Mouse (Mus musculus): Measurements from ENCODE around the gene Padi2. TPM values are rescaled to one million over a fixed set of nuclear protein-coding genes. Genes with fewer than 3 reads are reported as not detected.

The Padi2 gene
- polyA plus RNA-seq, 1 experiment: 6.3 TPM

DNA sequence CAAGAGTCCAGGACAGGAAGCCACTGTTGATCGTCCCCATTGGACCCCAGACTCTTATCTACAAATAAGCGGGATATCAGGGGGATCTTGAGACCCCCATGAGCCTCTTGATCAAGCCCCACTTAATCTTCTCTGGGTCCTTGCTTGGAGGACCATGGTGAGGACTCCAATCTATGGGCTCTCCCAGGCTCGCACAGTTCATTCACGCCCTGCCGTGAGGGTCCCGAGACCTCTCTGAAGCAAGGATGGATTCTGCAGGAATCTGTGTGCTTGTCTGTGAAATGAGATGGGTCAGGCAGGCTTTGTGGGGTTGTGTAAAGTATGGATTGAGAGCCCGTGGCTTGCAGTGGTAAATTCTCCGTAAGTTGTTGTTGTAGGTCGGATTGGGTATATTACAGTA, 5.3 kb downstream of the Padi2 start:
- TF ChIP-seq EP300 (IDR thresholded peaks at IDR 0.05; ENCODE audit: insufficient read depth, low read depth, low read length) (no peak), POLR2A (IDR thresholded peaks at IDR 0.05; ENCODE audit: insufficient read depth, low read length) (no peak), CTCF (IDR thresholded peaks at IDR 0.05; ENCODE audit: low read depth, low read length) (no peak)
- Histone ChIP-seq H3K4me3 (ENCODE audit: low read depth, low read length) (no peak overlapping the region), H3K27ac (ENCODE audit: insufficient read depth, low read length) (no peak overlapping the region), H3K9ac (ENCODE audit: low read depth, poor library complexity, severe bottlenecking) (no peak overlapping the region), H3K9me3 (replicated peaks; ENCODE audit: control insufficient read depth, insufficient read depth, low read length, poor library complexity, severe bottlenecking) (no peaks in the 10 kb centered on the region), H3K4me1 (ENCODE audit: control insufficient read depth, insufficient read depth, low read length) (peaks cover 2% of the 10 kb centered on the region), H3K36me3 (ENCODE audit: control insufficient read depth, insufficient read depth, low read length, poor library complexity, severe bottlenecking) (no peaks in the 10 kb centered on the region), H3K27me3 (ENCODE audit: control insufficient read depth, insufficient read depth, low read length, poor library complexity, severe bottlenecking) (no peaks in the 10 kb centered on the region)

DNA sequence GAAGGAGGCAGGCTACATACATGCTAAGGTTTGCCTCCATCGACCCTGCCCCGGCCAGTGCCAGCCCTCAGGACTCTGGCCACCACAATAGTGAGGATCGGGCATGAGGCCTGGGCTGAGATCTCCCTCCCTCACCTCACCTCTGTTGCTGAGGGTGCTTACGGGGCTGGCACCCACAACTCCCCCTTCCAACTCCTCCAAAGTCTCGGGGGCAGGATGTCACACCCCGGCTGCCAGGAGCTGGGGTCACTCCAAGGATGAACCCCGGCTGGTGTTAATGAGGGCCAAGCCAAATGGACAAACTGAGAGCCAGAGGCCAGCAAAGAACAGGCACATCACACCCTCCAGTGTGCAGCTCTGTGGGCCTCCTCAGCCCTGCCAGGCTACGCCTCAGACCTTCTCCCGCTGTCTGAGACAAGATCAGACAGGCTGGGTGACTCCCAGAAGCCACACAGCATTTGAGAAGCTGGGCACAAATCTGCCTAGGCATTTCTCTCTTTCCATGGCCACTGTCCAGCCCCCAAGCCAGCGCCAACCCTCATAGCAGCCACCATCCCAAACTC, 6.2 kb downstream of the Padi2 start:
- Histone ChIP-seq H3K27ac (ENCODE audit: insufficient read depth, low read length) (no peak overlapping the region), H3K9ac (ENCODE audit: low read depth, poor library complexity, severe bottlenecking) (no peak overlapping the region), H3K4me3 (ENCODE audit: low read depth, low read length) (no peak overlapping the region), H3K4me1 (ENCODE audit: control insufficient read depth, insufficient read depth, low read length) (peaks cover 2% of the 10 kb centered on the region), H3K9me3 (replicated peaks; ENCODE audit: control insufficient read depth, insufficient read depth, low read length, poor library complexity, severe bottlenecking) (no peaks in the 10 kb centered on the region), H3K36me3 (ENCODE audit: control insufficient read depth, insufficient read depth, low read length, poor library complexity, severe bottlenecking) (no peaks in the 10 kb centered on the region), H3K27me3 (ENCODE audit: control insufficient read depth, insufficient read depth, low read length, poor library complexity, severe bottlenecking) (no peaks in the 10 kb centered on the region)
- no peak for TF ChIP-seq POLR2A (IDR thresholded peaks at IDR 0.05; ENCODE audit: insufficient read depth, low read length)
- no peak for TF ChIP-seq CTCF (IDR thresholded peaks at IDR 0.05; ENCODE audit: low read depth, low read length)
- no peak for TF ChIP-seq EP300 (IDR thresholded peaks at IDR 0.05; ENCODE audit: insufficient read depth, low read depth, low read length)

DNA sequence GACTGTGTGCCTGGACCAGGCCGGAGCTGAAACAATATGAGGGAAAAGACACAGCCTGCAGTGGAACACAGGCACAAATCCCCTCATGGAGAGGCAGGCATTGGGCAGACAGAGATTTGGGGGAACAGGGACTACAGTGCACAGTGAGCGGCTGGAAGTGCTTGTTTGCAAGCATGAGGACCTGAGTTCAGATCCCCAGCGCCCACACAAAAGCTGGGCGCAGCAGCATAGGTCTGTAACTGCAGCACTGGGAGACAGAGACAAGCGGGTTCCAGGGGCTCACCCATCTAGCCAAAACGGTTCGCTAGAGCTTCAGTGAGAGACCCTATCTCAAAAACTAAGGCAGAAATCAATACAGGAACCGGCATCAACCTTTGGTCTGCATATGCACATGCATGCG, 7.4 kb downstream of the Padi2 start:
- no peaks in the 10 kb centered on the region for H3K36me3 ChIP-seq (ENCODE audit: control insufficient read depth, insufficient read depth, low read length, poor library complexity, severe bottlenecking)
- no peak overlapping the region for H3K4me3 ChIP-seq (ENCODE audit: low read depth, low read length)
- H3K9me3 ChIP-seq (replicated peaks; ENCODE audit: control insufficient read depth, insufficient read depth, low read length, poor library complexity, severe bottlenecking): no peaks in the 10 kb centered on the region
- no peak overlapping the region for H3K9ac ChIP-seq (ENCODE audit: low read depth, poor library complexity, severe bottlenecking)
- no peaks in the 10 kb centered on the region for H3K27me3 ChIP-seq (ENCODE audit: control insufficient read depth, insufficient read depth, low read length, poor library complexity, severe bottlenecking)
- no peak overlapping the region for H3K27ac ChIP-seq (ENCODE audit: insufficient read depth, low read length)
- TF ChIP-seq CTCF (IDR thresholded peaks at IDR 0.05; ENCODE audit: low read depth, low read length): no peak
- no peak for TF ChIP-seq EP300 (IDR thresholded peaks at IDR 0.05; ENCODE audit: insufficient read depth, low read depth, low read length)
- TF ChIP-seq POLR2A (IDR thresholded peaks at IDR 0.05; ENCODE audit: insufficient read depth, low read length): no peak
- H3K4me1 ChIP-seq (ENCODE audit: control insufficient read depth, insufficient read depth, low read length): peaks cover 2% of the 10 kb centered on the region

DNA sequence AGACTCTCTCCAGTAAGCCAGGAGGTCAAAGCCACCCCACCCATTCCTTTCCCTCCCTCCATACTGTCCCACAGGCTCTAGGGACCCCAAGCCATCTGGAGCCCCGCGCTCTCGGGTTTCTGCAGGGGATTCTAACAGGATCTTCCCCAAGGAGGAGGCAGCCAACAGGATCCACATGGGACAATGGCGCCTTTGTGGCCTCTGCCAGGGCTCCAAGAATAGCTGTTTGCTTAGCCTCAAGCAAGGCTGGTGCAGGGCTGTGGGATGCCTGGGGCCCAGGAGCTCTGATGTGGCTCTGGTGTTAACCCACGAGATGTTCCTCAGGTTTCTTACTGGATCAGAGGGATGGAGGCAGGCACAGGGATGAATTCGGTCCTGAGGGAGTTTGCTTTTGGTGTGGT, 8.6 kb downstream of the Padi2 start:
- H3K9me3 ChIP-seq (replicated peaks; ENCODE audit: control insufficient read depth, insufficient read depth, low read length, poor library complexity, severe bottlenecking): no peaks in the 10 kb centered on the region
- no peak for TF ChIP-seq EP300 (IDR thresholded peaks at IDR 0.05; ENCODE audit: insufficient read depth, low read depth, low read length)
- peaks cover 2% of the 10 kb centered on the region for H3K4me1 ChIP-seq (ENCODE audit: control insufficient read depth, insufficient read depth, low read length)
- no peak overlapping the region for H3K4me3 ChIP-seq (ENCODE audit: low read depth, low read length)
- no peak overlapping the region for H3K9ac ChIP-seq (ENCODE audit: low read depth, poor library complexity, severe bottlenecking)
- H3K27ac ChIP-seq (ENCODE audit: insufficient read depth, low read length): no peak overlapping the region
- no peaks in the 10 kb centered on the region for H3K27me3 ChIP-seq (ENCODE audit: control insufficient read depth, insufficient read depth, low read length, poor library complexity, severe bottlenecking)
- H3K36me3 ChIP-seq (ENCODE audit: control insufficient read depth, insufficient read depth, low read length, poor library complexity, severe bottlenecking): no peaks in the 10 kb centered on the region

DNA sequence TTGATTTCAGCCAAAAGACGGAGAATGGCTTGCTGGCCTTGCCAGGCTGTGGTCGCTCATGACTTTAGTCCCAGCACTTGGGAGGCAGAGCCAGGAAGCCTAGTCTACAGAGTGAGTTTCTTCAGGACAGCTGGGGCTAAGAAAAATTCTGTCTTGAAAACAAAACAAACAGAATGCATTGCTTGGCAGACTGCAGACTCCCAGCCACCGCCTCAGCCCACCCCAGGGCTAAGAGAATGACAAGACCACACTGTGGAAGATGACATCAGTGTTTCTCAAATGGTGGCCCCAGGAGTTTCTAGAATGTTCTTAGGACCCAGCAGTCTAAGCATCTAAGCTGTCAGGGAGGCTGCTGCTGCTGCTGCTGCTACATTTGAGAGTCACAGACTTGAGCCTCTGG, 9.1 kb downstream of the Padi2 start:
- Histone ChIP-seq H3K9ac (ENCODE audit: low read depth, poor library complexity, severe bottlenecking) (no peak overlapping the region), H3K4me1 (ENCODE audit: control insufficient read depth, insufficient read depth, low read length) (peaks cover 2% of the 10 kb centered on the region), H3K36me3 (ENCODE audit: control insufficient read depth, insufficient read depth, low read length, poor library complexity, severe bottlenecking) (no peaks in the 10 kb centered on the region), H3K27ac (ENCODE audit: insufficient read depth, low read length) (no peak overlapping the region), H3K9me3 (replicated peaks; ENCODE audit: control insufficient read depth, insufficient read depth, low read length, poor library complexity, severe bottlenecking) (no peaks in the 10 kb centered on the region), H3K4me3 (ENCODE audit: low read depth, low read length) (no peak overlapping the region), H3K27me3 (ENCODE audit: control insufficient read depth, insufficient read depth, low read length, poor library complexity, severe bottlenecking) (no peaks in the 10 kb centered on the region)
- TF ChIP-seq CTCF (IDR thresholded peaks at IDR 0.05; ENCODE audit: low read depth, low read length): no peak

DNA sequence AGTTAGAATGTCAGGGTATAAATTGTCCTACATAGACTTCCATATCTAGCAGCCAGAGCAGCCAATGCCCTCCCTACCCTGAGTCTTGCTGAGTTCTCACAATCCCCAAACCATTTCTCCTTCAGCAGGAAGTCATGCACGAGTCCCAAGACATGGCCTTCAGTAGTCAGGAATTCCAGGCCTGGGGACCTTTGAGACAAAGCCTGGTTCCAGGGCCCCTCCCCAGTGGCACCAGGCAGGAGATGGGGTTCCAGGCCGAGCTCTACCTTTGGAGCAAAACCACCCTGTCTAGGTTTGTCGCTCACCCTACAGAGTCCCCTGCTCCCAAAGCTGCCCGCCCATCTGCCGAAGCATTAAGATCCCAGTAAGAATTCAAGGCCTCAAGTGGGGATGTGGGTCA, 10.2 kb downstream of the Padi2 start:
- Histone ChIP-seq H3K4me1 (ENCODE audit: control insufficient read depth, insufficient read depth, low read length) (no peaks in the 10 kb centered on the region), H3K27me3 (ENCODE audit: control insufficient read depth, insufficient read depth, low read length, poor library complexity, severe bottlenecking) (no peaks in the 10 kb centered on the region), H3K9ac (ENCODE audit: low read depth, poor library complexity, severe bottlenecking) (no peak overlapping the region), H3K4me3 (ENCODE audit: low read depth, low read length) (no peak overlapping the region), H3K36me3 (ENCODE audit: control insufficient read depth, insufficient read depth, low read length, poor library complexity, severe bottlenecking) (no peaks in the 10 kb centered on the region), H3K9me3 (replicated peaks; ENCODE audit: control insufficient read depth, insufficient read depth, low read length, poor library complexity, severe bottlenecking) (no peaks in the 10 kb centered on the region), H3K27ac (ENCODE audit: insufficient read depth, low read length) (no peak overlapping the region)
- no peak for TF ChIP-seq EP300 (IDR thresholded peaks at IDR 0.05; ENCODE audit: insufficient read depth, low read depth, low read length)
- no peak for TF ChIP-seq POLR2A (IDR thresholded peaks at IDR 0.05; ENCODE audit: insufficient read depth, low read length)
- no peak for TF ChIP-seq CTCF (IDR thresholded peaks at IDR 0.05; ENCODE audit: low read depth, low read length)

Measured in ES-Bruce4 (cell line).